Comparison of ENCODE assay signal across 18 mouse cellular contexts in the genomic region with DNA sequence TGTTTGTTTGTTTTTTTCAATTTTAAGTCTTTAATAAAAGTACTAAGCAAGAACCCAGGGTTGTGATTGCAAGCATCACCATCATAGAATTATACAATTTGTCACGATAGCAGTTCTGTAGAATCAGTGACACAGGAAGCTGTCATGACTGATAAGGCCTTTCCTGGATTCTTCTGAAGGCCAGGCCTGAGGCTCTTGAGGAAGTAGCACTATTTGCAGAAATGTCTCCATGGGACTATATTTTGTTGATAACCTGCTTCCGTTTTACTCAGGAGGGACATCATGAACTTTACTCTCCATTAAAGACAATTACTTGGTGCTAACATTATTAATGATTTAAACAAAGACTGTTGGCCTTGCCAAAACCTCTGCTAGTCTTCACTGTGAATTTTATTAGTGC.
A peak's percentile ranks its signal among the peaks of the same experiment; 100 is the strongest.
DNase-seq lines count a peak whose midpoint lies in the region; ATAC-seq and TF ChIP-seq lines count a peak whose summit lies in the region.
"Had no signal": no experiment of that assay in that cellular context is flagged by ENCODE, and none has a peak within 500 bp of the region (broad histone marks: within the 10 kb centered on the region; RNA-seq: fewer than 3 reads in every experiment).

No protein-coding gene starts in this region.

- peak; percentile 47; the same call in 1 of the 2 replicates for TF ChIP-seq EP300 in heart, postnatal 0 days (IDR thresholded peaks at IDR 0.05; ENCODE audit: low read depth)

- TF ChIP-seq CTCF in heart, postnatal 0 days (IDR thresholded peaks at IDR 0.05; ENCODE audit: low read depth) = no peak

- no peak for ATAC-seq in heart, embryonic 12.5 days (ENCODE audit: insufficient number of reproducible peaks, low FRiP score)
- ATAC-seq in heart, postnatal 0 days (ENCODE audit: insufficient read depth, low read depth) = no peak
- ATAC-seq: forebrain, postnatal 0 days had no signal

- WGBS in heart, embryonic 12.5 days = 31% methylated on average over 2 of the region's 2 CpGs
- 37% methylated on average over 2 of the region's 2 CpGs for WGBS in heart, postnatal 0 days

- no peaks in the 10 kb centered on the region for H3K27me3 ChIP-seq in heart, embryonic 12.5 days (replicated peaks)
- no peaks in the 10 kb centered on the region for H3K27me3 ChIP-seq in heart, postnatal 0 days (ENCODE audit: control insufficient read depth, insufficient read depth, low read length)
- H3K27me3 ChIP-seq: embryonic facial prominence, embryonic 13.5 days; forebrain, embryonic 12.5 days; heart, embryonic 13.5 days; hindbrain, embryonic 15.5 days had no signal

- no peaks in the 10 kb centered on the region for H3K36me3 ChIP-seq in heart, embryonic 12.5 days
- no peaks in the 10 kb centered on the region for H3K36me3 ChIP-seq in heart, postnatal 0 days (replicated peaks; ENCODE audit: control insufficient read depth, insufficient read depth, low read length)
- H3K36me3 ChIP-seq: embryonic facial prominence, embryonic 13.5 days; forebrain, embryonic 12.5 days; heart, embryonic 13.5 days; hindbrain, embryonic 15.5 days had no signal

- H3K4me3 ChIP-seq in heart, embryonic 12.5 days = no peak overlapping the region
- no peak overlapping the region for H3K4me3 ChIP-seq in heart, postnatal 0 days (ENCODE audit: low read depth, low read length)
- H3K4me3 ChIP-seq: embryonic facial prominence, embryonic 13.5 days; forebrain, embryonic 12.5 days; heart, embryonic 13.5 days; hindbrain, embryonic 15.5 days had no signal

- peak; percentile 90 for DNase-seq in heart, adult 11 months
- no peak for DNase-seq in heart, postnatal 0 days (ENCODE audit: low spot score)
- DNase-seq in heart, postnatal 25 days (ENCODE audit: low spot score) = no peak
- DNase-seq in kidney, postnatal 10 days = peak; percentile 3
- DNase-seq in kidney, adult 11 months = no peak
- peak; percentile 31 for DNase-seq in MEL-GATA-1-ER (ENCODE audit: extremely low read depth, low read depth)
- DNase-seq: adrenal gland, adult 2 months; adrenal gland, postnatal 25 days; cerebellum, adult 18-20 months; cerebellum, adult 9-11 months; cerebellum, postnatal 36 days; forebrain, postnatal 0 days; gastrocnemius, postnatal 14 days had no signal

- no peaks in the 10 kb centered on the region for H3K9me3 ChIP-seq in heart, embryonic 12.5 days (replicated peaks)
- H3K9me3 ChIP-seq in heart, postnatal 0 days (replicated peaks; ENCODE audit: control insufficient read depth, low read length) = no peaks in the 10 kb centered on the region
- H3K9me3 ChIP-seq: embryonic facial prominence, embryonic 13.5 days; forebrain, embryonic 12.5 days; heart, embryonic 13.5 days; hindbrain, embryonic 15.5 days had no signal

- intact Hi-C loops in heart, postnatal 25 days (cut with DNase I) = loop anchor here (5.0 kb wide), 2 partner anchors 34 to 124 kb away; no protein-coding TSS in a partner anchor

- H3K9ac ChIP-seq in heart, embryonic 12.5 days = no peak overlapping the region
- no peak overlapping the region for H3K9ac ChIP-seq in heart, postnatal 0 days (replicated peaks; ENCODE audit: low read depth, low read length)
- H3K9ac ChIP-seq: embryonic facial prominence, embryonic 13.5 days; forebrain, embryonic 12.5 days; forebrain, postnatal 0 days; heart, embryonic 13.5 days; hindbrain, embryonic 15.5 days had no signal

- no peaks in the 10 kb centered on the region for H3K4me1 ChIP-seq in heart, embryonic 12.5 days (replicated peaks)
- no peaks in the 10 kb centered on the region for H3K4me1 ChIP-seq in heart, postnatal 0 days (ENCODE audit: control insufficient read depth, insufficient read depth)
- H3K4me1 ChIP-seq: embryonic facial prominence, embryonic 13.5 days; forebrain, embryonic 12.5 days; heart, embryonic 13.5 days; hindbrain, embryonic 15.5 days had no signal

- H3K4me2 ChIP-seq in heart, embryonic 12.5 days = no peak overlapping the region
- no peak overlapping the region for H3K4me2 ChIP-seq in heart, postnatal 0 days (ENCODE audit: low read depth, low read length)
- H3K4me2 ChIP-seq: embryonic facial prominence, embryonic 13.5 days; forebrain, embryonic 12.5 days; heart, embryonic 13.5 days; hindbrain, embryonic 15.5 days had no signal

- no peak overlapping the region for H3K27ac ChIP-seq in heart, embryonic 12.5 days (ENCODE audit: poor library complexity, severe bottlenecking)
- H3K27ac ChIP-seq in heart, postnatal 0 days (ENCODE audit: low read depth) = no peak overlapping the region
- H3K27ac ChIP-seq: embryonic facial prominence, embryonic 13.5 days; forebrain, embryonic 12.5 days; heart, embryonic 13.5 days; hindbrain, embryonic 15.5 days had no signal

Comparison
In these comparisons a context has a peak if more than half of its experiments do, and no peak if none do; other contexts are left out.
1. DNase-seq: peak in heart, adult 11 months (single experiment), kidney, postnatal 10 days (single experiment) and MEL-GATA-1-ER (single experiment); none in heart, postnatal 0 days (single experiment), heart, postnatal 25 days (single experiment) and kidney, adult 11 months (single experiment).